Mouse (Mus musculus) C2C12 (cell line): ENCODE measurements around the gene Afg1l.

ENCODE experiments used
- CEBPB ChIP-seq: IDR thresholded peaks from one replicate; pipeline ENCODE4 v1.6.1; 2011; ENCODE audit warnings: low read depth, mild to moderate bottlenecking, control low read depth, moderate library complexity
- CTCF ChIP-seq: IDR thresholded peaks from one replicate; pipeline ENCODE4 v1.5.1; 2011; ENCODE audit not compliant: control insufficient read depth, insufficient read depth, insufficient read length
- FOSL1 ChIP-seq: IDR thresholded peaks from one replicate; pipeline ENCODE4 v1.8.0; 2011; ENCODE audit warnings: mild to moderate bottlenecking, low read length; ENCODE audit not compliant: poor library complexity, insufficient read depth, severe bottlenecking
- MAX ChIP-seq: IDR thresholded peaks from one replicate; pipeline ENCODE4 v1.6.1; 2011; ENCODE audit warnings: mild to moderate bottlenecking, control low read depth
- MYOD1 ChIP-seq: IDR thresholded peaks from one replicate; pipeline ENCODE4 v1.6.1; 2011; ENCODE audit warnings: low read depth; ENCODE audit not compliant: control insufficient read depth, insufficient read length
- MYOG ChIP-seq: IDR thresholded peaks from one replicate; pipeline ENCODE4 v1.6.1; 2011; ENCODE audit not compliant: control insufficient read depth, insufficient read length; ENCODE audit errors: extremely low read depth
- USF1 ChIP-seq: IDR thresholded peaks from one replicate; pipeline ENCODE4 v1.6.1; 2011; ENCODE audit warnings: low read depth, mild to moderate bottlenecking, control low read depth, moderate library complexity

- TF ChIP-seq MYOG, result no peak
- no peak for TF ChIP-seq CTCF
- no peak for TF ChIP-seq MYOD1
- no peak for TF ChIP-seq USF1
- TF ChIP-seq CEBPB, result no peak
- no peak for TF ChIP-seq MAX
- TF ChIP-seq FOSL1, result no peak
Measured at GRCm38 (mm10) chr10:42355980-42356379, 122.4 kb downstream of the Afg1l start.
